ENCODE assay signal across 11 mouse cellular contexts in genomic region chr19:33100031-33100430, GRCm38 (mm10).
DNase-seq lines count a peak whose midpoint lies in the region; ATAC-seq lines count a peak whose summit lies in the region.
"Had no signal": no experiment of that assay in that cellular context is flagged by ENCODE, and none has a peak within 500 bp of the region (broad histone marks: within the 10 kb centered on the region; RNA-seq: fewer than 3 reads in every experiment).

No protein-coding gene starts in this region.

- no peaks in the 10 kb centered on the region for H3K9me3 ChIP-seq in heart, embryonic 13.5 days
- H3K9me3 ChIP-seq in heart, embryonic 11.5 days (replicated peaks; ENCODE audit: control insufficient read depth, low read length) = no peaks in the 10 kb centered on the region
- H3K9me3 ChIP-seq in midbrain, embryonic 10.5 days (replicated peaks) = no peaks in the 10 kb centered on the region
- H3K9me3 ChIP-seq: embryonic facial prominence, embryonic 12.5 days had no signal

- no peaks in the 10 kb centered on the region for H3K36me3 ChIP-seq in heart, embryonic 13.5 days
- H3K36me3 ChIP-seq in heart, embryonic 11.5 days (ENCODE audit: control insufficient read depth, insufficient read depth, low read length) = no peaks in the 10 kb centered on the region
- no peaks in the 10 kb centered on the region for H3K36me3 ChIP-seq in midbrain, embryonic 10.5 days
- H3K36me3 ChIP-seq: embryonic facial prominence, embryonic 12.5 days had no signal

- H3K27me3 ChIP-seq in heart, embryonic 13.5 days (replicated peaks) = no peaks in the 10 kb centered on the region
- H3K27me3 ChIP-seq in heart, embryonic 11.5 days (ENCODE audit: control insufficient read depth, insufficient read depth, low read length) = no peaks in the 10 kb centered on the region
- peaks cover 16% of the 10 kb centered on the region for H3K27me3 ChIP-seq in midbrain, embryonic 10.5 days (ENCODE audit: low read depth, poor library complexity, severe bottlenecking)
- H3K27me3 ChIP-seq: embryonic facial prominence, embryonic 12.5 days had no signal

- 0 out of 2 replicates have a peak, but pooled peaks have one; percentile 19 for ATAC-seq in heart, embryonic 13.5 days (ENCODE audit: extremely low read depth, insufficient number of reproducible peaks, low FRiP score, low TSS enrichment)
- no peak for ATAC-seq in heart, embryonic 11.5 days (replicated peaks; ENCODE audit: insufficient number of reproducible peaks, low FRiP score, low TSS enrichment)

- H3K4me3 ChIP-seq in heart, embryonic 13.5 days = no peak overlapping the region
- no peak overlapping the region for H3K4me3 ChIP-seq in heart, embryonic 11.5 days (ENCODE audit: low read depth, low read length)
- H3K4me3 ChIP-seq in midbrain, embryonic 10.5 days = no peak overlapping the region
- H3K4me3 ChIP-seq: embryonic facial prominence, embryonic 12.5 days; left cerebral cortex, adult 2 months had no signal

- no peak overlapping the region for H3K4me2 ChIP-seq in heart, embryonic 13.5 days
- no peak overlapping the region for H3K4me2 ChIP-seq in heart, embryonic 11.5 days
- H3K4me2 ChIP-seq: embryonic facial prominence, embryonic 12.5 days had no signal

- peaks cover 26% of the 10 kb centered on the region for H3K4me1 ChIP-seq in heart, embryonic 13.5 days
- peaks cover 6% of the 10 kb centered on the region for H3K4me1 ChIP-seq in heart, embryonic 11.5 days (ENCODE audit: control insufficient read depth, insufficient read depth, low read length)
- peaks cover 59% of the 10 kb centered on the region for H3K4me1 ChIP-seq in midbrain, embryonic 10.5 days

- no peak overlapping the region for H3K9ac ChIP-seq in heart, embryonic 13.5 days
- H3K9ac ChIP-seq in heart, embryonic 11.5 days (ENCODE audit: low read depth, low read length) = no peak overlapping the region
- H3K9ac ChIP-seq: embryonic facial prominence, embryonic 12.5 days had no signal

- 26% methylated on average over 4 of the region's 4 CpGs for WGBS in heart, embryonic 13.5 days
- 31% methylated on average over 4 of the region's 4 CpGs for WGBS in heart, embryonic 11.5 days (ENCODE audit: insufficient replicate concordance)
- WGBS in midbrain, embryonic 10.5 days = 68% methylated on average over 4 of the region's 4 CpGs

- no peak overlapping the region for H3K27ac ChIP-seq in heart, embryonic 13.5 days (replicated peaks)
- no peak overlapping the region for H3K27ac ChIP-seq in heart, embryonic 11.5 days (ENCODE audit: low read depth, low read length)
- peak overlapping the region; percentile 52 for H3K27ac ChIP-seq in midbrain, embryonic 10.5 days (replicated peaks)
- H3K27ac ChIP-seq: embryonic facial prominence, embryonic 12.5 days; left cerebral cortex, adult 2 months had no signal

- peak; percentile 31 for DNase-seq in thymus, postnatal 25 days
- no peak for DNase-seq in thymus, adult 18-20 months
- DNase-seq in midbrain, embryonic 10.5 days (ENCODE audit: low spot score) = peak; percentile 30
- peak; percentile 27 for DNase-seq in thymus, postnatal 4 days
- no peak for DNase-seq in cerebellum, adult 18-20 months
- no peak for DNase-seq in T-cell, adult 2 months (ENCODE audit: low spot score)
- DNase-seq: gastrocnemius, postnatal 36 days had no signal

Comparison
In these comparisons a context has a peak if more than half of its experiments do, and no peak if none do; other contexts are left out.
1. DNase-seq: peak in thymus, postnatal 25 days (single experiment), midbrain, embryonic 10.5 days (single experiment) and thymus, postnatal 4 days (single experiment); none in thymus, adult 18-20 months (0 of 2), cerebellum, adult 18-20 months (0 of 2) and T-cell, adult 2 months (single experiment).